In the genomic region with DNA sequence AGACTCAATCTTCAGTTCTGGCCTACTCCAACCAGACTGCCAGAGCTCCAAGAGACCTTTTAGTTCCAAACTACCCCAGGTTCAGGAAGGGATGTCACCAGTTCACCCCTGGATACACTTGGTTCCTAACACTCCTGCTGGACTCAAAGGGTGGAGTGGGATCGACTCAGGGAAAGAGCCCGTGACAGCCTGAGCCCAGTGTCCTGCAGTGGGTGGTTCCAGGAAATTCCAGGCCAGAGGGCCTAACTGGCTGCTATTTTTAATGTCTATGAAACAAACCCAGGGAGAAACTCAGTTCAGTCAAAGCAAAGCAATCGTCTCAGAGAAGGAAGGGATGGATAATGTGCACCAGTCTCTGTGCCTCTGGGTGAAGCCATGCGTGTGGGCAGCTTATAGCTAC, we compare ENCODE assay signal across 10 mouse cellular contexts.
A peak's percentile ranks its signal among the peaks of the same experiment; 100 is the strongest.
DNase-seq lines count a peak whose midpoint lies in the region; ATAC-seq and TF ChIP-seq lines count a peak whose summit lies in the region.
"Had no signal": no experiment of that assay in that cellular context is flagged by ENCODE, and none has a peak within 500 bp of the region (broad histone marks: within the 10 kb centered on the region; RNA-seq: fewer than 3 reads in every experiment).

No protein-coding gene starts in this region.

- ATAC-seq in midbrain, embryonic 11.5 days (ENCODE audit: low FRiP score): no peak
- no peak for ATAC-seq in midbrain, embryonic 16.5 days
- no peak; the same call in 1 of the 2 replicates for ATAC-seq in heart, embryonic 13.5 days (ENCODE audit: extremely low read depth, insufficient number of reproducible peaks, low FRiP score, low TSS enrichment)
- no peak for ATAC-seq in stomach, postnatal 0 days (ENCODE audit: low FRiP score, low TSS enrichment)

- no peak overlapping the region for H3K9ac ChIP-seq in midbrain, embryonic 11.5 days (ENCODE audit: low read length)
- H3K9ac ChIP-seq in midbrain, embryonic 16.5 days (ENCODE audit: low read depth, low read length): no peak overlapping the region
- H3K9ac ChIP-seq in heart, embryonic 13.5 days: no peak overlapping the region
- no peak overlapping the region for H3K9ac ChIP-seq in stomach, postnatal 0 days (ENCODE audit: low read length)
- H3K9ac ChIP-seq: liver, embryonic 13.5 days had no signal

- H3K4me1 ChIP-seq in midbrain, embryonic 11.5 days (ENCODE audit: control insufficient read depth, insufficient read depth, low read length): no peaks in the 10 kb centered on the region
- H3K4me1 ChIP-seq in midbrain, embryonic 16.5 days (ENCODE audit: control insufficient read depth, insufficient read depth, low read length): no peaks in the 10 kb centered on the region
- H3K4me1 ChIP-seq in heart, embryonic 13.5 days: peaks cover 17% of the 10 kb centered on the region
- no peaks in the 10 kb centered on the region for H3K4me1 ChIP-seq in stomach, postnatal 0 days (replicated peaks; ENCODE audit: control insufficient read depth, insufficient read depth)
- H3K4me1 ChIP-seq: liver, embryonic 13.5 days had no signal

- H3K4me3 ChIP-seq in midbrain, embryonic 11.5 days (ENCODE audit: low read depth, low read length): no peak overlapping the region
- no peak overlapping the region for H3K4me3 ChIP-seq in midbrain, embryonic 16.5 days (ENCODE audit: low read depth, low read length)
- no peak overlapping the region for H3K4me3 ChIP-seq in heart, embryonic 13.5 days
- no peak overlapping the region for H3K4me3 ChIP-seq in stomach, postnatal 0 days (ENCODE audit: low read depth, low read length)
- H3K4me3 ChIP-seq: liver, embryonic 13.5 days had no signal

- TF ChIP-seq CTCF in stomach, postnatal 0 days (IDR thresholded peaks at IDR 0.05; ENCODE audit: low read depth): no peak

- no peaks in the 10 kb centered on the region for H3K9me3 ChIP-seq in midbrain, embryonic 11.5 days (ENCODE audit: control insufficient read depth, low read length)
- H3K9me3 ChIP-seq in midbrain, embryonic 16.5 days (replicated peaks; ENCODE audit: control insufficient read depth, low read length, poor library complexity, severe bottlenecking): no peaks in the 10 kb centered on the region
- H3K9me3 ChIP-seq in heart, embryonic 13.5 days: no peaks in the 10 kb centered on the region
- H3K9me3 ChIP-seq in stomach, postnatal 0 days (ENCODE audit: control insufficient read depth, low read length): no peaks in the 10 kb centered on the region
- H3K9me3 ChIP-seq: liver, embryonic 13.5 days had no signal

- H3K36me3 ChIP-seq in midbrain, embryonic 11.5 days (ENCODE audit: control insufficient read depth, insufficient read depth, low read length): no peaks in the 10 kb centered on the region
- H3K36me3 ChIP-seq in midbrain, embryonic 16.5 days (ENCODE audit: control insufficient read depth, insufficient read depth, low read length): no peaks in the 10 kb centered on the region
- no peaks in the 10 kb centered on the region for H3K36me3 ChIP-seq in heart, embryonic 13.5 days
- no peaks in the 10 kb centered on the region for H3K36me3 ChIP-seq in stomach, postnatal 0 days (ENCODE audit: control insufficient read depth, insufficient read depth, low read length)
- H3K36me3 ChIP-seq: liver, embryonic 13.5 days had no signal

- 77% methylated on average over 4 of the region's 4 CpGs for WGBS in midbrain, embryonic 11.5 days
- WGBS in midbrain, embryonic 16.5 days: 85% methylated on average over 4 of the region's 4 CpGs
- 28% methylated on average over 4 of the region's 4 CpGs for WGBS in heart, embryonic 13.5 days
- 58% methylated on average over 4 of the region's 4 CpGs for WGBS in stomach, postnatal 0 days

- peak; percentile 10 for DNase-seq in midbrain, embryonic 11.5 days (ENCODE audit: low spot score, missing footprints)
- peak; percentile 66 for DNase-seq in kidney, postnatal 14 days
- no peak for DNase-seq in stomach, postnatal 0 days (ENCODE audit: low spot score)
- no peak for DNase-seq in cerebellum, adult 9-11 months
- no peak for DNase-seq in layer of hippocampus, adult 9-11 months
- no peak for DNase-seq in layer of hippocampus, postnatal 14 days (ENCODE audit: low spot score in 2 of 2)
- DNase-seq: liver, embryonic 13.5 days; thymus, postnatal 4 days had no signal

- TF ChIP-seq EP300 in stomach, postnatal 0 days (optimal IDR thresholded peaks at IDR 0.05): no peak

- no peaks in the 10 kb centered on the region for H3K27me3 ChIP-seq in midbrain, embryonic 11.5 days (ENCODE audit: control insufficient read depth, insufficient read depth, low read length)
- no peaks in the 10 kb centered on the region for H3K27me3 ChIP-seq in midbrain, embryonic 16.5 days (ENCODE audit: control insufficient read depth, insufficient read depth, low read depth, low read length)
- H3K27me3 ChIP-seq in heart, embryonic 13.5 days (replicated peaks): peaks cover 10% of the 10 kb centered on the region; the same call in 1 of the 2 replicates
- H3K27me3 ChIP-seq in stomach, postnatal 0 days (ENCODE audit: control insufficient read depth, insufficient read depth, low read length): no peaks in the 10 kb centered on the region
- H3K27me3 ChIP-seq: liver, embryonic 13.5 days had no signal

- H3K27ac ChIP-seq in midbrain, embryonic 11.5 days (ENCODE audit: low read depth, low read length): no peak overlapping the region
- H3K27ac ChIP-seq in midbrain, embryonic 16.5 days (ENCODE audit: low read length): no peak overlapping the region
- H3K27ac ChIP-seq in heart, embryonic 13.5 days (replicated peaks): peak overlapping the region; percentile 69
- H3K27ac ChIP-seq in stomach, postnatal 0 days (replicated peaks): 0 out of 2 replicates have a peak overlapping the region, but pooled peaks have one; percentile 24
- H3K27ac ChIP-seq: liver, embryonic 13.5 days had no signal

- no peak overlapping the region for H3K4me2 ChIP-seq in midbrain, embryonic 11.5 days
- no peak overlapping the region for H3K4me2 ChIP-seq in midbrain, embryonic 16.5 days (ENCODE audit: low read length)
- H3K4me2 ChIP-seq in heart, embryonic 13.5 days: no peak overlapping the region
- no peak overlapping the region for H3K4me2 ChIP-seq in stomach, postnatal 0 days (replicated peaks; ENCODE audit: low read depth)
- H3K4me2 ChIP-seq: liver, embryonic 13.5 days had no signal

Comparison
In these comparisons a context has a peak if more than half of its experiments do, and no peak if none do; other contexts are left out.
1. DNase-seq: peak in midbrain, embryonic 11.5 days (single experiment) and kidney, postnatal 14 days (single experiment); none in stomach, postnatal 0 days (single experiment), cerebellum, adult 9-11 months (single experiment), layer of hippocampus, adult 9-11 months (single experiment) and layer of hippocampus, postnatal 14 days (0 of 2).
2. H3K27ac ChIP-seq: peak in heart, embryonic 13.5 days (single experiment) and stomach, postnatal 0 days (single experiment); none in midbrain, embryonic 11.5 days (single experiment) and midbrain, embryonic 16.5 days (single experiment).